Mouse (Mus musculus): ENCODE results near the gene H2afz.
"Not testable (repeated sequence)": the region's sequence is repeated elsewhere in the genome, so short reads cannot be mapped to it uniquely, and the experiment has no call there.

H2afz gene

GRCm38 (mm10) chr3:137863330-137864123 lies 760 bp upstream of the H2afz start:
- no peak for DNase-seq (ENCODE audit: low spot score)

DNA sequence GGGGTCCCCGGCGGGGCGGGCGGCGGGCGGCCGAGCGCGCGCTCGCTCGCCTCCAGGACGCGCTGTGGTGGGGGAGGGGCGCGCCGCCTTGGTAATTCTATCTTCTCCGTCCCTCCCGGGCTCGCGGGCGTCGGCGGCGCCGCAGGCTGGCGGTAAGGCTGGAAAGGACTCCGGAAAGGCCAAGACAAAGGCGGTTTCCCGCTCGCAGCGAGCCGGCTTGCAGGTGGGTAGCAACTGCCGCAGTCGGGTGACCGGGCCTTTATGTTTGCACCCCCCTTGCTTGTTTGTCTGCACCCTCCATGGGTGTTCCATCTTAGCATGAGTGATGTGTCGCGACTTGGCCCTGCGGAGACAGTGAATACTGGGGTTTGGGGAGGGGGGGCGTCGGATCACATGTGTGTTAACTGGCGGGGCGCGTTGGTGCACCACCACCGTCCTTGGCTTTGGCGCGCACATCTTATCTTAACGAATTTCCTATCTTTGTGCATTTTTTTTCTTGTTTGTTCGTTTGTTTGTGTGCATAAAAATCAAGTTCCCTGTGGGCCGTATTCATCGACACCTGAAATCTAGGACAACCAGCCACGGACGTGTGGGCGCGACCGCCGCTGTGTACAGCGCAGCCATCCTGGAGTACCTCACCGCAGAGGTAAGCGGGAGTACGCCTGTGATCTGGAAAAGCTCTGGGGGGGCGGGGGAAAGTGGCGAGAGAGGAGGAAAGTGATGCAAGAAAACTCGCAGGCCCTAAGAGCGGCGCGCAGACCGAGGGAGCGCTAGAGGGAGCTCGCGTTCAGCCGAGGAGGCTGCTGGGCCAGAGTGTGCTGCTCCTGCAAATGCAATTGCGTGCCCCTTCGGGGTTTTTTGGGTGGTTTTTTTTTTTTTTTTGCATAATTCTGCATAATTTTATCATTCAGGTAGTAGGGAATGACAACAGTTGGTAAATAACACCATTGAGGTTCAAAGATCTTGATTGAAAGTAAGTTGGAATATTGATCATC lies 998 bp downstream of the H2afz start:
- DNase-seq (ENCODE audit: low spot score): peak; percentile 86

DNA sequence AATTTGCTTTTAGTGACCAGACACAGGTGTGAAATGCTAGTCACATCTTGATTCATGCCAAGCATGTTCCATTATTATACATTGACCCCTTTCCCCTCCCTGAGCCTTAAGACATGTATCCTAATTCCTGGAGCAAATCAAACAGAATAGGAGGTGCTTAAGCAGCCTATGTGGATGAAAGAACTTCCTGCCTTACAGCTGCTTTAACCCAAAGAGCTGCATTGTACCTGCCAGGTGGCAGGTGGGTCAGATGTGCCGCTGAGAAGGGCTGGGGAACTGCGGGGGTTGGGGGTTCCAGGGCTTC lies 2.8 kb downstream of the H2afz start:
- no peak for DNase-seq (ENCODE audit: low spot score)

DNA sequence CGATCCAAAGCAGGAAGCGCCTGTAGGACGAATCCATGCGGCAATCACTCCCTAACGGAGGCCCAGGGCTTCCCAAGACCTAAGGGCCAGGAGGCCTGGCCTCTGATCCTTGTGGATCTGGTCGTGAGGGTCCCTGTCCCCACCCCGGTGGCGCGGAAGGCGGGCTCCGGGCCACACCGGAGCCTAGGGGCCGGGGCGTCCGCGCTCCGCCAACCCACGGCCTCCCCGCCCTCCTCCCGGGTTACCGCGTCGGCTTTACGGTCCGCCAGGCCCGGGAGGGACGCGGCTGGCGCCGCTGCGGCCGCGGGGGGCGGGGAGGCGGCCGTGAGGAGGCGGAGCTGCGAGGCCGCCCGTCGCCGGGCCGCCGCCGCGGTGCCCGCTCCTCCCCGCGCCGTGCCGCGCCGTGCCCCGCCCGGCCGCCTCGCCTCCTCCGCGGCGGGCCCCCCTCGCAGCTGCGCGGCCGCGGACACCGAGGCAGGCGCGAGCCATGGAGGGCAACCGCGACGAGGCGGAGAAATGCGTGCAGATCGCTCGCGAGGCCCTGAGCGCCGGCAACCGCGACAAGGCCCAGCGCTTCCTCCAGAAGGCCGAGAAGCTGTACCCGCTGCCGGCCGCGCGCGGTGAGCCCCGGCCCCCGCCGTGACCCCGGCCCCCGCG lies 3.3 kb downstream of the H2afz start, which contains the start of gene Dnajb14:
Dnajb14 (plus strand) TSS at position 239 of the 657 bp plus-strand sequence.
- peak; percentile 60 for DNase-seq (ENCODE audit: low spot score)

- DNase-seq (ENCODE audit: low spot score): no peak
Observed at GRCm38 (mm10) chr3:137868094-137868913, 4.0 kb downstream of the H2afz start.

- no peak for DNase-seq (ENCODE audit: low spot score)
Observed at GRCm38 (mm10) chr3:137869395-137869794, 5.1 kb downstream of the H2afz start.

DNA sequence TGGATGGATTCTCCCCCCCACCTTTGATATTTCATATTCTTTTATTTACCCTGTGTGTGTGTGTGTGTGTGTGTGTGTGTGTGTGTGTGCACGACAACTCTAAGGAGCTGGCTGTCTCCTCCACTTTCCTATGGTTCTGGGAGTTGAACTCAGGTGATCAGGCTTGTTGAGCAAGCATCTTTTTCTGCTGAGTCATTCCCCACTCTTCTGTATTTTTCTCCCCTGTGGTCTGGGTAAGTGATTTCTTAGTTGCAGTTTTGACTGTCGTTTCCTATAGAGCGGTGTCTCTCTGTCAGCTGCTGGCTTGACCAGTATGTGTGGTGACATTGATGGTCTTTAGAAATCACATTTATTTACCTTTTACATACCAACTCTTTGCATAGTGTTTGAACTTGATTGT lies 15.0 kb downstream of the H2afz start:
- no peak for DNase-seq (ENCODE audit: low spot score)

- DNase-seq (ENCODE audit: low spot score): no peak
Observed at GRCm38 (mm10) chr3:137880109-137880748, 15.9 kb downstream of the H2afz start.

DNA sequence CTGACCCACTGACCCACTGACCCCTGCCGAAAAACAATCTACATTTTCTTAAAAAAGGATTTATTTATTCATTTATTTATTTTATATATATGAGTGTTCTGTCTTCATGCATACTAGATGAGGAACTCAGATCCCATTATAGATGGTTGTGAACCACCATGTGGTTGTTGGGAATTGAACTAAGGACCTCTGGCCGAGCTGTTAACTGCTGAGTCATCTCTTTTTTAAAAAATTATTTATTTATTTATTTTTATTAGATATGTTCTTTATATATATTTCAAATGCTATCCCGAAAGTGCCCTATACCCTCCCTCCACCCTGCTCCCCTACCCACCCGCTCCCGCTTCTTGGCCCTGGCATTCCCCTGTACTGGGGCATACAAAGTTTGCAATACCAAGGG lies 16.8 kb downstream of the H2afz start:
- DNase-seq (ENCODE audit: low spot score): no peak

GRCm38 (mm10) chr3:137887961-137888360 lies 23.7 kb downstream of the H2afz start:
- no peak for DNase-seq (ENCODE audit: low spot score)

DNA sequence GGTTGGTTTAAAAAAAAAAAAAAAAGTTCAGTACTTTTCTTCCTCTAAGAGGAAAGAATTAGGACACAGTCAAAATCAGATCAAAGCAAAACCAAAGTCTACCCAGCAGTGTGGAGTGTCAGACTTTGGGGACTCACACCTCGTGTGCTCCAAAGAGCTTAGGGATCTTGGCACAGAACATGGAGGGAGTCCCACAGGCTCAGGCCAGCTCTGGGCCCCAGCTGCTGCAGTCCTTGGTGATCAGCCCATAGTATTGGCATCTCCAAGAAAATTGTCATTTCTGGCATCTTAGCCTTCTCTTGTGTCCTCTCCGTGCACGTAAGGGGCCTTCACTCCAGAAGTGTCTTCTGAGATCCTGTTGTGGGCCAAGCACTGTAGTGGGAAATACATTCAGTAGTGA lies 26.8 kb downstream of the H2afz start:
- no peak for DNase-seq (ENCODE audit: low spot score)

- no peak for DNase-seq (ENCODE audit: low spot score)
Observed at GRCm38 (mm10) chr3:137892118-137892517, 27.8 kb downstream of the H2afz start.

DNA sequence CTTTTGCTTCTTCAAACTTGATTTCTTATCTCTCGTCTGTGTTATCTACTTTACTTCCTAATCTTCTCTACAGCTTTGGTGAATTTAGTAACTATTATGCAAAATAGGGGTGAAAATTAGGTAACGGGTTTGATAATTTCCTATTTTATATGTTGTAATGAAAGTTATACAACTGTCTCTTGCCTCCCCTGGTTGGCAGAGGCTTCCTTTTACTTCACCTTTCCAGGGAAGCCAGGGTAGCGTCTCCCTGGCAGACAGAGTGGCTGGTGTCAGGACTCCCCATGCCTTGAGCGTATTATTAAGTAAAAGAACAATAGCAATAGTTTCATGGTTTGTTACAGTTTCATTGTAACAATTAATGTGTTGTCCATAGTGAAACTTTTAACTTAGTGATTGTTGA lies 29.5 kb downstream of the H2afz start:
- DNase-seq (ENCODE audit: low spot score): no peak

DNA sequence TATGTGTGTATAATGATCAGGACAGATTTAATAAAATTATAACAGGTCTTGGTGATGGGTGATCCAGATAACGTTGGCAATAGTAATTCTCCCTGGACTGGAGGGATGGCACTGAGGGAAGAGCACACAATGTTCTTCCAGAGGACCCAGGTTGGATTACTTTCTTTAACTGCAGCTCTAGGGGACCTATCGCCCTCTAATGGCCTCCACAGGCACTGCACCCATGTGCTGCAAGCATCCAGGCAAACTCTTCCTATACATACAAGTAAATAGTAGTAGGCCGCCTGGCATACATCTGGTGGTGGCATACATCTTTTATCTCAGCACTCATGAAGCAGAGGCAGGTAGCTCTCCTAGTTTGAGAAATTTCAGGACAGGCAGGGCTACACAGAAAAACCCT lies 30.9 kb downstream of the H2afz start:
- no peak for DNase-seq (ENCODE audit: low spot score)

- DNase-seq (ENCODE audit: low spot score): no peak
Observed at GRCm38 (mm10) chr3:137896386-137896785, 32.1 kb downstream of the H2afz start.

DNA sequence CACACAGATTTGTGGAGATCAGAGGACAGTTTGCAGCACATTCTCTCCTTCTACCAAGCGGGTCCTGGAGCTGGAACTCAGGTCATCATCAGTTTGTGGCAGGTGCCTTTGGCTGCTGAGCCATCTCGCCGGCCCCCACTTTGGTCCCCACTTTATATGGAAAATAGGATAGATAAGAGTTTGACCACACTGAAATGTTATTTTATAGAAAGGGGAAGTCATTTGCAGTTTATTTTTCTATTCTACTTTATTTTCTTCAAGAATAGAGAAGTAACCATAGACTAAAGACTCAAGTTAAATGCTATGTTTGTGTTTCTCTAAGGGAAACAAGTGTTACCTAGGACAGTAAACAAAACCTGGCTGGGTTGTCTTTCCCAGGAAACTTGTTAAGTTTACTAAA lies 32.6 kb downstream of the H2afz start:
- no peak for DNase-seq (ENCODE audit: low spot score)

DNA sequence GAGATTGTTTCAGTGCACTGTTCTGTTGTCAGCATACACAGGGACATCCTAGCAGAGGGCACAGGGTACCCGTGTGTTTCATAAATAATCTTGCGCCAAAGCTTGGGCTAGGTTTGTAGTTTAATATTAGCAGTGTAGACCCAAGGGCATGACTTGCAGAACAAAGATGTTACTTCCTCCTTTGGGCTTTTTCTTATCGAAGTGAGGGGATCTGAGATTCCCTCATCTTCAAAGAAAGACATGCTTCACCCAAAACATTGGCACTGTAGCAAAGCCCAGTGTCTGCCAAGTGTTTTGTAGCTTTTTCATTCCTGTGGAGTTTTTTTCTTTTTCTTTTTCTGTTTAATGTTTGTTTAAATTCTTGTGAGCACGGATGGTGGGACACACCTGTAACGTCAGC lies 33.4 kb downstream of the H2afz start:
- DNase-seq (ENCODE audit: low spot score): no peak

GRCm38 (mm10) chr3:137900149-137900548 lies 35.9 kb downstream of the H2afz start:
- DNase-seq (ENCODE audit: low spot score): no peak

DNA sequence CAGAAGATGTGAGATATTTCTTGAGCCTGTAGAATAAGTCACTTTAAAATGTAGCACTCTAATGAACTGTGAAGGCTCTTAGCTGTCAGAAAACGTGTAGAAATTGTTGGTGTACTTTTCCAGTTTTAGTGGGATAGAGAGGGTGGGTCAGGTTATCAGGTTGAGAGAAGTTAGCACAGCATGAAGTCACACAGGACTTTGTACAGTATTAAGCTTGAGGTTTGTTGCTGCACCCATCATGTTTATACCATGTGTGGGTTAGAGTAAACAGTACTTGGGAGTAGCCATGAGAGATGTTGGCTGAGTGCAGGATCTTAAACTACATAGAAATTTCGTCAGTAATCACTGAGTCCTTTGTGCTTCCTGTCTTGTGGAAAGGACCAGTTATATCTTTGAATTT lies 48.8 kb downstream of the H2afz start:
- DNase-seq (ENCODE audit: low spot score): no peak

GRCm38 (mm10) chr3:137914567-137914966 lies 50.3 kb downstream of the H2afz start:
- DNase-seq (ENCODE audit: low spot score): not testable (repeated sequence)
